Mouse (Mus musculus): ENCODE measurements around the gene Rab1b. TPM values are rescaled to one million over a fixed set of nuclear protein-coding genes. Genes with fewer than 3 reads are reported as not detected.
A peak's percentile ranks its signal among the peaks of the same experiment; 100 is the strongest.
"Not testable (repeated sequence)": the region's sequence is repeated elsewhere in the genome, so short reads cannot be mapped to it uniquely, and the experiment has no call there.

The Rab1b gene
- total RNA-seq (2021): 100 to 1,000 TPM; 173 TPM

GRCm38 (mm10) chr19:5106731-5107191, at the start of gene Rab1b:
Rab1b (minus strand) TSS chr19:5107072.
- peak; percentile 94 to 98 for DNase-seq (ENCODE audit: extremely low spot score in 1 of 2, low spot score in 1 of 2)

DNA sequence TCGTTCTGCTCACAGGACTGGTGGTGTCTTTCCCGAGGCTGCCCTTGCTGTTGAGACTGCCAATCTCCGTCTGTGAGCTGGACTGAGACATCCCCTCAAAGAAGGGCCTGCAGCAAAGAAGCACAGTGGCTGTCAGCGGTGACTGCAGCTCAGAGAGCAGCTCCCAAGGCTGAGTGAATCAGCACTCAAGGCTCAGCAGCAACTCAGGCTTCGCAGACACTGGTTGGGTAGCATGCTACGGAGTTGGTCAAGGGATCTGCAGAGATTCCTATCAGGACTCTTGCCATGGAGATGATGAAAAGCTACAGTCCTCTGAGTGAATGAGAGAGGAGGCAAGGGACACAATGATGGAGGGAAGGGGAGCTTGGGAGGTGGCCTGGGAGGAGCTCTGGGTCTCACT, 45.4 kb upstream of the Rab1b start:
- no peak for DNase-seq (ENCODE audit: extremely low spot score in 1 of 2, low spot score in 1 of 2)

- no peak for DNase-seq (ENCODE audit: extremely low spot score in 1 of 2, low spot score in 1 of 2)
Measured at GRCm38 (mm10) chr19:5151741-5152140, 44.9 kb upstream of the Rab1b start.

GRCm38 (mm10) chr19:5151331-5151730, 44.5 kb upstream of the Rab1b start:
- DNase-seq (ENCODE audit: extremely low spot score in 1 of 2, low spot score in 1 of 2): peak; percentile 39 to 61

- no peak for DNase-seq (ENCODE audit: extremely low spot score in 1 of 2, low spot score in 1 of 2)
Measured at GRCm38 (mm10) chr19:5150358-5150757, 43.5 kb upstream of the Rab1b start.

- DNase-seq (ENCODE audit: extremely low spot score in 1 of 2, low spot score in 1 of 2): not testable (repeated sequence)
Measured at GRCm38 (mm10) chr19:5149041-5149440, 42.2 kb upstream of the Rab1b start.

DNA sequence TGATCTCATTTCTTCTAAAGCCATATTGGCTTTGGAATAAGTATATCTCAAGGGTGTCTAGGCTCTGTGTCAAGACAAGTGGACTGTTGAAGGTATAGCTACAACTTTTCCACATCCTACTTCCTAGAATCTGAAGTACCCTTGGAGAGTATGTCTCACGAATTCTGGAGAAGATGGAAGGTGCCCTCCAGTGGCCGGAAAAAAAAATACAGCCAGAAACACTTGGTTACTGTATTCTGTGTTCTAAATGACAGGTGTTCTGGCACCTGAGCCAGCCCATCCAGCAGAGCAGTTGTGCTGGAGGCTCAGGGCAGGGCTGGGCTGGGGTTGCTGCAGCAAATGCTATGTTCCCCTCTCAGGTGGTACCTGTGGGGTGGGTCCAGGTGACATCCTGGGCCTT, 32.8 kb upstream of the Rab1b start:
- DNase-seq (ENCODE audit: extremely low spot score in 1 of 2, low spot score in 1 of 2): peak; percentile 56 to 81

DNA sequence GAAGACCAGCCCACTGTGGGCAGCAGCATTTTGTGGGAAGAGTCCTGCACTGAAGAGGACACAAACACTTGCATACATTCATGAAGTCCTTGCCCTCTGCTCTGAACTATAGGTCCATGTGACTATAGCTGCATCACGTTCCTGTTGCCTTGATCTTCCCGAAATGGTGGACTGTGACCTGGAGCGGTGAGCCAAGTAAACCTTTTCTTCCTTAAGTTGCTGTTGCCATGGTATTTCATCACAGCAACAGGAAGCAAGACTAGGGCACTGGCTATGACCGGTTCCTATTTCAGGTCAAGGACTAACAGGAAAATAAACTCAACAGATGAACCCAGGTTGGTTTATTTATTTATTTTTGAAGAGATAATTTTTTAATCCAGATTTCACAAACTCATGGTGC, 24.4 kb upstream of the Rab1b start:
- no peak for DNase-seq (ENCODE audit: extremely low spot score in 1 of 2, low spot score in 1 of 2)

DNA sequence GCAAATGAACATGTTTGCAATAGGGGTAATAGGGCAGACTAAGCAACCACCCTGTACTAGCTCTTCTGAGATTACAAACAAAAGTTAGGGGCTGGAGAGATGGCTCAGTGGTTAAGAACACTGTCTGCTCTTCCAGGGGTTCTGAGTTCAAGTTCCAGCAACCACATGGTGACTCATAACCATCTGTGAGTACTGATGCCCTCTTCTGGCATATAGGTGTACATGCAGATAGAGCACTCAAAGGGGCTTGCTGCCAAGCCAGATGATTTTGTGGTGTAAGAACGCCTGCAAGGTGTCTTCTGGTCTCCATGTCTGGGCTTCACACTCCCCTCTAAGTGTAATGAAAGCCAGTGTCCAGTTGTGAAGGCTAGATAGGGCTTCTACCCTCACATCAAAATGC, 22.9 kb upstream of the Rab1b start:
- DNase-seq (ENCODE audit: extremely low spot score in 1 of 2, low spot score in 1 of 2): no peak

DNA sequence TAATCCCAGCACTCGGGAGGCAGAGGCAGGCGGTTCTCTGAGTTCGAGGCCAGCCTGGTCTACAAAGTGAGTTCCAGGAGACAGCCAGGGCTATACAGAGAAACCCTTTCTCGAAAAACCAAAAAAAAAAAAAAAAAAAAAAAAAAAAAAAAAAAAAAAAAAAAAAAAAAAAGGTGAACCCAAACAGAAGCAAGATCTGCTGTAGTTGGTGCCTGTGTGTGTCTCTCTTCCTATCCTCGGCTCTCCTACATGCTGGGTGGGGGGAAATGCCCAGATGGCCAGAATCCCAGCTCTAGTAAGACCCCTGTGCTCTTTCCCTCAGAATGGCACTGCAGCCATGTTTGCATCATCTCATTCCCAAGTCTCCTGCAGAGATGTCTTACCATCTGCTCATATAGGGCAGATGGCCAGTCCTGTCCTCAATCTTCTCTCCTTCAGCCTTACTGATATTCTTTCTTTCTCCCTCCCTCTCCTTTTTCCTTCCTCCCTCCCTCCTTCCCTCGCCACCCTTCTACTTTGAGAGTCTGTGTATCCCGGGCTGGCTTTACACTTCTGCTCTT, 17.3 kb upstream of the Rab1b start:
- no peak for DNase-seq (ENCODE audit: extremely low spot score in 1 of 2, low spot score in 1 of 2)

- no peak for DNase-seq (ENCODE audit: extremely low spot score in 1 of 2, low spot score in 1 of 2)
Measured at GRCm38 (mm10) chr19:5123241-5123640, 16.4 kb upstream of the Rab1b start.

DNA sequence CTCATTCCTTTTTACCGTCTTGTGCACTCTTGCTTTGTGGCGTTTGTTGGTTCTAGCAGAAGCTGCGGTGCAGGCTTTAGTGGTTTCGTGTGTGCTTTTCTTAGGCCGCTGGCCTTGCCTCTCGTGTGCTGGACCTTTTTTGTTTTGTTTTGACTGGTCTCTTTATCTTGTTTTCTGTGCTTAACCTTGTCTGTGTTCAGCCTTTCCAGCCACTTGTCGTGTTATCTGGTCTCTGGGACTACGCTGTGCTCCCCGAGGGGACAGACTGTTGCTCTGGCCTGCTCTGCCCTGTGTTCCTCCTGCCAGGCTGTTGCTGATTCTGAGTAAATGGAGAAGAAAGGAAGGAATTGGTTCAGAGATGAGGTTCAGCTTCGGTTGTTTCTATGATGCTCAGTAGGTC, 15.6 kb upstream of the Rab1b start:
- DNase-seq (ENCODE audit: extremely low spot score in 1 of 2, low spot score in 1 of 2): no peak

DNA sequence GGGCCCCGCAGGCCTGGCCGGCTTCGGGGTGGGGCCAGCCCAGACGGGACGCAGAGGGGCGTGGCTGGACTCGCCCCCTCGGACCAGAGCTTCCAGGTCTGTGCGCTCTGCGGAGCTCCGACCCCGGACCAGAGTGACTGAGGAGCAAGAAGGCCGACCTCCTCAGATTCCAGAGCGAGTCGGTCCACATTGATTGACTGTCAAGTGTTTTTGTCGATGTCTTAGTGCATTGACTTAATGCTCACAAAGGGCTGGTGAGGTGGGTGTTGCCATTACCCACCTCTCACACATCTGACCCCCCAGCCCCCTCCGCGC, 11.5 kb upstream of the Rab1b start, which contains the start of gene Klc2:
Gene Klc2, minus strand, starts transcription at position 177 of the 315 bp plus-strand sequence.
- no peak for DNase-seq (ENCODE audit: extremely low spot score in 1 of 2, low spot score in 1 of 2)

- peak; percentile 92 for DNase-seq (ENCODE audit: extremely low spot score in 1 of 2, low spot score in 1 of 2)
Measured at GRCm38 (mm10) chr19:5117494-5118383, 10.9 kb upstream of the Rab1b start.

- no peak for DNase-seq (ENCODE audit: extremely low spot score in 1 of 2, low spot score in 1 of 2)
Measured at GRCm38 (mm10) chr19:5113783-5114182, 6.9 kb upstream of the Rab1b start.

- DNase-seq (ENCODE audit: extremely low spot score in 1 of 2, low spot score in 1 of 2): no peak
Measured at GRCm38 (mm10) chr19:5109659-5110453, 3.0 kb upstream of the Rab1b start.

DNA sequence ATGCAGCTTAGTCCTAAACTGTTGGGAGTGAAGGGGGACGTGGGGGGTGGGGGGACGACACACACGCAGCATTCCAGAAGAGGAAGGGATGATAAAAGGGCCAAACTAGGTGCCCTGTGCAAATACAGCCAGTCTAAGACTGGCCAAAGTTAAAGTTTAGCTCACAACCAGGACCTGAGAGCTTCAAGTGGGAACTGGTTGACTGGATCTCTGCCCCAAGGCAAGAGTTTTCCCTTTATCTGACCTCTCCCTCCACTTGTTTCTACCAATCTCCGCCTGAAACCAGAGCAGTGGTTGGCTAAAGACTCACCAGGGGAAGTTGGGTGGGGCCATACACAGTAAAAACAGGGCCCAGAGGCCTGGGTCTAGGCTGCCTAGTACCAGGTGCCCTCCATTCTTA, 1.8 kb upstream of the Rab1b start:
- DNase-seq (ENCODE audit: extremely low spot score in 1 of 2, low spot score in 1 of 2): no peak

- DNase-seq (ENCODE audit: extremely low spot score in 1 of 2, low spot score in 1 of 2): no peak
Measured at GRCm38 (mm10) chr19:5108271-5108575, 1.4 kb upstream of the Rab1b start.

GRCm38 (mm10) chr19:5107556-5108270, 841 bp upstream of the Rab1b start:
- no peak for DNase-seq (ENCODE audit: extremely low spot score in 1 of 2, low spot score in 1 of 2)

DNA sequence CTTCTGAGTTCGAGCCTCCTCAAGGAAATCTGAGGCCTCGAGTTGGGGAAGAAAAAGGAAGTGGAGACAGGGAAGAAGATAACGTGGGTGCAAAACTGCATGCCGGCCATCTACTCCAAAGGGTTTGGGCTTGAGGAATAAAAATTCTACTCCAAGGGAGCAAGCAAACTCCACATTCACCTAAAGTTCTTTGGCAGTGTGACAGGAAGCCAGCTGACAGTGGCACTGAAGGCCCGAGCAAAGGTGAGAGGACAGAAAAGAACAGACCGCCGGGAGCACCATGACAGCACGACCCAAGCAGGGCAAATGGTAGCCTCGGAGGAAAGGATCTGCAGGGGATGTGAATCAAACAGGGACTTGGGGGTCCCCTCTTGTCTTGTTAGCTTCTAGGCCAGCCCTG, 798 bp downstream of the Rab1b start:
- DNase-seq (ENCODE audit: extremely low spot score in 1 of 2, low spot score in 1 of 2): no peak

Data from layer of hippocampus, postnatal 25 days (tissue).